Mouse (Mus musculus): Measurements from ENCODE around the gene Acer2. TPM values are rescaled to one million over a fixed set of nuclear protein-coding genes. Genes with fewer than 3 reads are reported as not detected.
A peak's percentile ranks its signal among the peaks of the same experiment; 100 is the strongest.
"Not testable (repeated sequence)": the region's sequence is repeated elsewhere in the genome, so short reads cannot be mapped to it uniquely, and the experiment has no call there.

Gene Acer2
- polyA plus RNA-seq (2015; fragmentation: Nextera tagmentation; extraction: Ambion mirVana) = 13.6 and 16.0 TPM in 2 replicates

- peak within 1 kb of the TSS; percentile 93 for H3K4me2 ChIP-seq (replicated peaks)
- no peaks in the 10 kb centered on the region for H3K36me3 ChIP-seq
- H3K4me1 ChIP-seq = no peaks in the 10 kb centered on the region
- peak; percentile 92 for ATAC-seq (ENCODE audit: low FRiP score, low read depth)
- WGBS = under 1% methylated on average over 60 of the region's 60 CpGs
- H3K27ac ChIP-seq = no peak within 1 kb of the TSS
- H3K27me3 ChIP-seq = peaks cover 19% of the 10 kb centered on the region
- H3K9me3 ChIP-seq = no peaks in the 10 kb centered on the region
- H3K4me3 ChIP-seq = peak within 1 kb of the TSS; percentile 67
- H3K9ac ChIP-seq = peak within 1 kb of the TSS; percentile 67
Measured at GRCm38 (mm10) chr4:86874146-86874847, at the start of gene Acer2. TSS of gene Acer2 (plus strand) at chr4:86874396.

DNA sequence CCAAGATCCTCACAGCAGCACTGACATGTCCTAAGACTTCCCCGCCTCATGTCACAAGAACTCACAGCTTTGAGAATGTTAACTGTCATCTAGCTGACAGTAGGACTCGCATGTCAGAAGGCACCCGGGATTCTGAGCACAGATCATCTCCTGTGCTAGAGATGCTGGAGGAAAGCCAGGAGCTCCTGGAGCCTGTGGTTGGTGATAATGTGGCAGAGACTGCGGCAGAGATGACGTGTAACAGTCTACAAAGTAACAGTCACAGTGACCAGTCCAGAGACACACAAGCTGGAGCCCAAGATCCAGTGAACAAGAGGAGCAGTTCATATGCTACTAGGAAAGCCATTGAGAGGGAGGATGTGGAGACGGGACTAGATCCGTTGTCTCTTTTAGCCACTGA, 49.1 kb upstream of the Acer2 start:
- Histone ChIP-seq H3K9me3 (no peaks in the 10 kb centered on the region), H3K9ac (no peak overlapping the region), H3K4me3 (no peak overlapping the region), H3K4me1 (no peaks in the 10 kb centered on the region), H3K36me3 (peaks cover 62% of the 10 kb centered on the region), H3K4me2 (replicated peaks) (no peak overlapping the region), H3K27ac (no peak overlapping the region), H3K27me3 (no peaks in the 10 kb centered on the region)
- 93% methylated on average over 7 of the region's 7 CpGs for WGBS
- no peak for ATAC-seq (ENCODE audit: low FRiP score, low read depth)

- Histone ChIP-seq H3K4me2 (replicated peaks) (no peak overlapping the region), H3K36me3 (peaks cover 58% of the 10 kb centered on the region), H3K4me3 (no peak overlapping the region), H3K27me3 (no peaks in the 10 kb centered on the region), H3K9me3 (no peaks in the 10 kb centered on the region), H3K4me1 (no peaks in the 10 kb centered on the region), H3K27ac (no peak overlapping the region), H3K9ac (no peak overlapping the region)
- WGBS = 94% methylated on average over 2 of the region's 2 CpGs
- no peak for ATAC-seq (ENCODE audit: low FRiP score, low read depth)
Measured at GRCm38 (mm10) chr4:86831896-86832295, 42.3 kb upstream of the Acer2 start.

DNA sequence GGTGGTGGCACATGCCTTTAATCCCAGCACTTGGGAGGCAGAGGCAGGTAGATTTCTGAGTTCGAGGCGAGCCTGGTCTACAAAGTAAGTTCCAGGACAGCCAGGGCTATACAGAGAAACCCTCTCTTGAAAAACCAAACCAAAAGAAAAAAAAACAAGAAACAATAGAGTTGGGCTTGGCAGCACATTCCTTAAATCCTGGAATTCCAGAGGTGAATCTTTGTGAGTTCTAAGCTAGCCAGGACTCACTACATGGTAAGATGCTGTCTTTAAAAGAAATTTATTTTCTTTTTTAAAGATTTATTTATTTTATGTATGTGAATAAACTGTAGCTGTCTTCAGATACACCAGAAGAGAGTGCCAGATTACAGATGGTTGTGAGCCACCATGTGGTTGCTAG, 33.1 kb upstream of the Acer2 start:
- 100% methylated on average over 2 of the region's 2 CpGs for WGBS
- not testable (repeated sequence) for H3K4me2 ChIP-seq (replicated peaks); ATAC-seq (ENCODE audit: low FRiP score, low read depth); H3K9me3 ChIP-seq; H3K9ac ChIP-seq; H3K27ac ChIP-seq; H3K27me3 ChIP-seq; H3K4me1 ChIP-seq; H3K4me3 ChIP-seq
- peaks cover 73% of the 10 kb centered on the region for H3K36me3 ChIP-seq

- WGBS = 93% methylated on average over 3 of the region's 3 CpGs
- no peak overlapping the region for H3K27ac ChIP-seq
- H3K27me3 ChIP-seq = no peaks in the 10 kb centered on the region
- H3K4me1 ChIP-seq = no peaks in the 10 kb centered on the region
- H3K36me3 ChIP-seq = peaks cover 70% of the 10 kb centered on the region
- no peak overlapping the region for H3K4me2 ChIP-seq (replicated peaks)
- H3K9ac ChIP-seq = no peak overlapping the region
- H3K9me3 ChIP-seq = no peaks in the 10 kb centered on the region
- no peak for ATAC-seq (ENCODE audit: low FRiP score, low read depth)
- H3K4me3 ChIP-seq = no peak overlapping the region
Measured at GRCm38 (mm10) chr4:86845384-86845783, 28.8 kb upstream of the Acer2 start.

GRCm38 (mm10) chr4:86847246-86847645, 26.9 kb upstream of the Acer2 start:
- Histone ChIP-seq H3K27me3 (no peaks in the 10 kb centered on the region), H3K9me3 (no peaks in the 10 kb centered on the region), H3K9ac (no peak overlapping the region), H3K4me3 (no peak overlapping the region), H3K36me3 (peaks cover 67% of the 10 kb centered on the region), H3K27ac (no peak overlapping the region), H3K4me2 (replicated peaks) (no peak overlapping the region), H3K4me1 (no peaks in the 10 kb centered on the region)
- 88% methylated on average over 2 of the region's 2 CpGs for WGBS
- no peak for ATAC-seq (ENCODE audit: low FRiP score, low read depth)

DNA sequence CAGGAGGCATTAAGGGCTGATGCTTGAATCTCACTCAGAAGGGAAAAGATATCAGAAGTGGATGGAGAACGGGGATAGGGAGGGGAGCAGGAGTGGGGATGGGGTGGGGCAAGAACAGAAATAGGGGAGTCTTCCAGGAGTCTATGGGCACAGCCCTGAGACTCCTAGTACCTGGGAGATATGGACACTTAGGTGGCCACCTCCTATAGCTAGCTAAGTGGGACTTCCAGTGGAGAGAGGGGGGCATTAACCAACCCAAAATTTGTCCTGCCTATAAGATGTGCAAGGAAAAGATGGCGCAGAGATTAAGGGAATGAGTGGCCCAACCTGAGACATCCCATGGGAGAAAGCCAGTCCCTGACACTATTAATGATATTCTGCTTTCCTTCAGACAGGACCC, 22.9 kb upstream of the Acer2 start:
- 80% methylated on average over 2 of the region's 2 CpGs for WGBS
- H3K4me2 ChIP-seq (replicated peaks) = no peak overlapping the region
- no peak overlapping the region for H3K27ac ChIP-seq
- no peaks in the 10 kb centered on the region for H3K27me3 ChIP-seq
- H3K4me1 ChIP-seq = peaks cover 9% of the 10 kb centered on the region
- H3K9ac ChIP-seq = no peak overlapping the region
- no peak for ATAC-seq (ENCODE audit: low FRiP score, low read depth)
- H3K36me3 ChIP-seq = peaks cover 66% of the 10 kb centered on the region
- no peaks in the 10 kb centered on the region for H3K9me3 ChIP-seq
- no peak overlapping the region for H3K4me3 ChIP-seq

GRCm38 (mm10) chr4:86852018-86852417, 22.2 kb upstream of the Acer2 start:
- no peak for ATAC-seq (ENCODE audit: low FRiP score, low read depth)
- Histone ChIP-seq H3K36me3 (peaks cover 62% of the 10 kb centered on the region), H3K27ac (no peak overlapping the region), H3K4me2 (replicated peaks) (no peak overlapping the region), H3K4me3 (no peak overlapping the region), H3K27me3 (no peaks in the 10 kb centered on the region), H3K9ac (no peak overlapping the region), H3K4me1 (peaks cover 9% of the 10 kb centered on the region), H3K9me3 (no peaks in the 10 kb centered on the region)
- 71% methylated on average over 3 of the region's 3 CpGs for WGBS

- WGBS = 87% methylated on average over 4 of the region's 4 CpGs
- no peak for ATAC-seq (ENCODE audit: low FRiP score, low read depth)
- Histone ChIP-seq H3K4me1 (peaks cover 12% of the 10 kb centered on the region), H3K4me3 (no peak overlapping the region), H3K9me3 (no peaks in the 10 kb centered on the region), H3K27ac (no peak overlapping the region), H3K36me3 (peaks cover 52% of the 10 kb centered on the region), H3K27me3 (no peaks in the 10 kb centered on the region), H3K4me2 (replicated peaks) (no peak overlapping the region), H3K9ac (no peak overlapping the region)
Measured at GRCm38 (mm10) chr4:86852813-86853590, 21.2 kb upstream of the Acer2 start.

- H3K27ac ChIP-seq = peak overlapping the region; percentile 97
- peak overlapping the region; percentile 98 for H3K4me3 ChIP-seq
- no peaks in the 10 kb centered on the region for H3K27me3 ChIP-seq
- H3K36me3 ChIP-seq = peaks cover 38% of the 10 kb centered on the region
- H3K4me2 ChIP-seq (replicated peaks) = peak overlapping the region; percentile 75
- H3K9me3 ChIP-seq = no peaks in the 10 kb centered on the region
- WGBS = 2% methylated on average over 50 of the region's 50 CpGs
- peak overlapping the region; percentile 100 for H3K9ac ChIP-seq
- no peak for ATAC-seq (ENCODE audit: low FRiP score, low read depth)
- peaks cover 17% of the 10 kb centered on the region for H3K4me1 ChIP-seq
Measured at GRCm38 (mm10) chr4:86856304-86857112, 17.7 kb upstream of the Acer2 start.

DNA sequence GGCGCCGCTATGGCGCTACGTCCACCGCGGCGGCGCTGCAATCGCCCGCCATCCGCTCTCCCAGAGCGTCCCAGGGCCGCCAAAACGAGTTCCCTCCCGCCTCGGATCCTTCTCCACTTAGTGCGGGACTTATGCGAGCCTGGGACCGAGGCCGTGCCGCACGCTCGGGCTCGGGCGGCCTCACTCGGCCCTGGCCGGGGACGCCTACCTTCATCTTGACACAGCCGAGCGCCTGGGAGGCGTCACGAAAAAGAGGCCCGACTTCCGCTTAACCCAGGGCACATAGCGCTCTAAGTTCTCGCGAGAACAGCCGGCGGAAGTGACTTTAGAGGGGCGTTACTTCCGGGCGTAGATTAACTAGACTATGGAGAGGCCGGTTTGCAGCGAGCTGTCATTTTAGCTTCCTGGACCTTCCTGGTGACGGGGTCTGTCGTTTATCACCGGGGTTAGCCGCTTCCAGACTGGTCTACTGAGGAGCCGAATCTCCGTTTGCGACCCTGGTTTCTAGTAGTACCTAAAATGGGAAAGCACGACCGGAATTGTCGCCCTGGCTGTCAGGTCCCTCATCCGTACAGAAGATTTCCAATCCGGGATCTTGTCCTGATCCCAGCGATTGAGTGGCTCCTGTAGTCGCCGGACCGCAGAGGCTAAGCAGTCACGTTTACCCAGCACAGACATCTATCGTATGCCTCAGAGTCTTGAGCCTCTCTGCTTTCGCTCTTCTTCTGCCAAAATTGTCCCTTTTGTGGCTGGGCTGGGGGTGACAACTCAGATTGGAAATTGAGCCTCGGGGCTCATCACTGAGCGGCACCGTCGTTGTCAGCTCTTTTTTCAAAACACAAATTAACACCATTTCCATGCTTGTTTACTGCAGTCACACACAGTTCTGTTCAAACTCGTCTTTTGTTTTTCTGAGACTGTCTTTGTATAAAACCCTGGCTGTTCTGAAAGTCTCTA, 16.8 kb upstream of the Acer2 start, which contains the start of gene Rps6:
Gene Rps6, minus strand, starts transcription at position 300 of the 957 bp plus-strand sequence.
- H3K9ac ChIP-seq = peak within 1 kb of the TSS; percentile 100
- peaks cover 17% of the 10 kb centered on the region for H3K4me1 ChIP-seq
- H3K4me2 ChIP-seq (replicated peaks) = peak within 1 kb of the TSS; percentile 78
- no peaks in the 10 kb centered on the region for H3K9me3 ChIP-seq
- peak within 1 kb of the TSS; percentile 97 for H3K27ac ChIP-seq
- no peaks in the 10 kb centered on the region for H3K27me3 ChIP-seq
- ATAC-seq (ENCODE audit: low FRiP score, low read depth) = peak; percentile 98
- peaks cover 32% of the 10 kb centered on the region for H3K36me3 ChIP-seq
- H3K4me3 ChIP-seq = peak within 1 kb of the TSS; percentile 98
- WGBS = under 1% methylated on average over 67 of the region's 68 CpGs

Measured in limb, embryonic 13.5 days (tissue).